Comparison of ENCODE assay signal across 13 mouse cellular contexts in genomic region chr5:30717991-30718703, GRCm38 (mm10). TPM values are rescaled to one million over a fixed set of nuclear protein-coding genes. Genes with fewer than 3 reads are reported as not detected.
DNase-seq lines count a peak whose midpoint lies in the region; ATAC-seq and TF ChIP-seq lines count a peak whose summit lies in the region.
"Had no signal": no experiment of that assay in that cellular context is flagged by ENCODE, and none has a peak within 500 bp of the region (broad histone marks: within the 10 kb centered on the region; RNA-seq: fewer than 3 reads in every experiment).

No protein-coding gene starts in this region.

- no peaks in the 10 kb centered on the region for H3K36me3 ChIP-seq in lung, embryonic 14.5 days (ENCODE audit: insufficient read depth)
- H3K36me3 ChIP-seq in forebrain, embryonic 10.5 days (replicated peaks): peaks cover 62% of the 10 kb centered on the region
- H3K36me3 ChIP-seq in hindbrain, embryonic 16.5 days (ENCODE audit: control insufficient read depth, insufficient read depth, low read length): peaks cover 6% of the 10 kb centered on the region; the same call in 1 of the 2 replicates
- peaks cover 17% of the 10 kb centered on the region; the same call in 1 of the 2 replicates for H3K36me3 ChIP-seq in neural tube, embryonic 12.5 days
- H3K36me3 ChIP-seq: limb, embryonic 15.5 days; stomach, embryonic 15.5 days had no signal

- H3K4me1 ChIP-seq in lung, embryonic 14.5 days (ENCODE audit: insufficient read depth): peaks cover 5% of the 10 kb centered on the region
- H3K4me1 ChIP-seq in forebrain, embryonic 10.5 days: peaks cover 40% of the 10 kb centered on the region
- H3K4me1 ChIP-seq in hindbrain, embryonic 16.5 days (ENCODE audit: control insufficient read depth, insufficient read depth, low read depth, low read length): peaks cover 4% of the 10 kb centered on the region
- H3K4me1 ChIP-seq in neural tube, embryonic 12.5 days: peaks cover 26% of the 10 kb centered on the region

- no peak overlapping the region for H3K4me2 ChIP-seq in lung, embryonic 14.5 days
- H3K4me2 ChIP-seq in hindbrain, embryonic 16.5 days (ENCODE audit: low read length): 0 out of 2 replicates have a peak overlapping the region, but pooled peaks have one; percentile 8
- H3K4me2 ChIP-seq in neural tube, embryonic 12.5 days (replicated peaks): peak overlapping the region; percentile 36
- H3K4me2 ChIP-seq: limb, embryonic 15.5 days; stomach, embryonic 15.5 days had no signal

- 59% methylated on average over 10 of the region's 10 CpGs for WGBS in lung, embryonic 14.5 days
- WGBS in forebrain, embryonic 10.5 days: 52% methylated on average over 10 of the region's 10 CpGs
- 28% methylated on average over 10 of the region's 10 CpGs for WGBS in hindbrain, embryonic 16.5 days
- 38% methylated on average over 10 of the region's 10 CpGs for WGBS in neural tube, embryonic 12.5 days

- TF ChIP-seq CTCF in lung, embryonic 14.5 days (IDR thresholded peaks at IDR 0.05; ENCODE audit: low read depth): no peak

- H3K27ac ChIP-seq in lung, embryonic 14.5 days (ENCODE audit: low read depth): no peak overlapping the region
- H3K27ac ChIP-seq in forebrain, embryonic 10.5 days: peak overlapping the region; percentile 82
- 0 out of 2 replicates have a peak overlapping the region, but pooled peaks have one; percentile 10 for H3K27ac ChIP-seq in hindbrain, embryonic 16.5 days (ENCODE audit: low read depth, low read length)
- H3K27ac ChIP-seq in neural tube, embryonic 12.5 days: peak overlapping the region; percentile 48; the same call in 1 of the 2 replicates
- H3K27ac ChIP-seq: layer of hippocampus, adult 2 months; limb, embryonic 15.5 days; stomach, embryonic 15.5 days had no signal

- H3K9ac ChIP-seq in lung, embryonic 14.5 days: no peak overlapping the region
- no peak overlapping the region for H3K9ac ChIP-seq in hindbrain, embryonic 16.5 days (ENCODE audit: low read depth, low read length)
- H3K9ac ChIP-seq in neural tube, embryonic 12.5 days: no peak overlapping the region
- H3K9ac ChIP-seq: limb, embryonic 15.5 days; stomach, embryonic 15.5 days had no signal

- DNase-seq in lung, embryonic 14.5 days: peak; percentile 75
- DNase-seq in lung, postnatal 25 days (ENCODE audit: low spot score): no peak
- DNase-seq in forebrain, embryonic 10.5 days (ENCODE audit: extremely low spot score, low spot score): peak; percentile 45
- no peak for DNase-seq in urinary bladder, adult 2 months (ENCODE audit: low spot score)
- DNase-seq in urinary bladder, adult 18-20 months (ENCODE audit: low spot score in 2 of 2): no peak
- no peak for DNase-seq in layer of hippocampus, postnatal 14 days (ENCODE audit: low spot score in 2 of 2)
- DNase-seq: adrenal gland, postnatal 25 days; right cerebral cortex, postnatal 25 days had no signal

- peak; percentile 42 for ATAC-seq in lung, embryonic 14.5 days (ENCODE audit: insufficient read depth)
- peak; percentile 6; the same call in 1 of the 2 replicates for ATAC-seq in hindbrain, embryonic 16.5 days
- no peak for ATAC-seq in neural tube, embryonic 12.5 days (ENCODE audit: low FRiP score, low read depth)

- H3K27me3 ChIP-seq in lung, embryonic 14.5 days (ENCODE audit: insufficient read depth, low read length): peaks cover 22% of the 10 kb centered on the region
- peaks cover 21% of the 10 kb centered on the region for H3K27me3 ChIP-seq in forebrain, embryonic 10.5 days (ENCODE audit: poor library complexity, severe bottlenecking)
- no peaks in the 10 kb centered on the region for H3K27me3 ChIP-seq in hindbrain, embryonic 16.5 days (replicated peaks; ENCODE audit: control insufficient read depth, insufficient read depth, low read length)
- no peaks in the 10 kb centered on the region for H3K27me3 ChIP-seq in neural tube, embryonic 12.5 days (replicated peaks)

- H3K9me3 ChIP-seq in lung, embryonic 14.5 days (ENCODE audit: low read depth, low read length): no peaks in the 10 kb centered on the region
- H3K9me3 ChIP-seq in forebrain, embryonic 10.5 days: no peaks in the 10 kb centered on the region
- H3K9me3 ChIP-seq in hindbrain, embryonic 16.5 days (ENCODE audit: control insufficient read depth, low read length): no peaks in the 10 kb centered on the region
- H3K9me3 ChIP-seq in neural tube, embryonic 12.5 days: no peaks in the 10 kb centered on the region
- H3K9me3 ChIP-seq: limb, embryonic 15.5 days; stomach, embryonic 15.5 days had no signal

- no peak overlapping the region for H3K4me3 ChIP-seq in lung, embryonic 14.5 days (ENCODE audit: low read depth, low read length)
- peak overlapping the region; percentile 22; the same call in 1 of the 2 replicates for H3K4me3 ChIP-seq in forebrain, embryonic 10.5 days
- no peak overlapping the region for H3K4me3 ChIP-seq in hindbrain, embryonic 16.5 days (ENCODE audit: low read length)
- no peak overlapping the region for H3K4me3 ChIP-seq in neural tube, embryonic 12.5 days
- H3K4me3 ChIP-seq: layer of hippocampus, adult 2 months; limb, embryonic 15.5 days; stomach, embryonic 15.5 days had no signal

RNA-seq across cellular contexts. Expression of gene Dpysl5, which starts 6.8 kb away (rescaled TPM):
- 6.6 and 7.3 TPM in 2 replicates for polyA plus RNA-seq in lung, embryonic 14.5 days (2014; fragmentation: Nextera tagmentation; extraction: Ambion mirVana)
- 61.5 and 64.0 TPM in 2 replicates for polyA plus RNA-seq in forebrain, embryonic 10.5 days (2016; fragmentation: Nextera tagmentation; extraction: Ambion mirVana)
- 200 and 274 TPM in 2 replicates for polyA plus RNA-seq in hindbrain, embryonic 16.5 days (2015; fragmentation: Nextera tagmentation; extraction: Ambion mirVana)
- 138 and 150 TPM in 2 replicates for polyA plus RNA-seq in neural tube, embryonic 12.5 days (2016; fragmentation: Nextera tagmentation; extraction: Ambion mirVana)
- 0.28 and 0.35 TPM in 2 replicates for polyA plus RNA-seq in urinary bladder, adult 2 months (2012; rRNA removed)
- total RNA-seq in layer of hippocampus, postnatal 14 days (2021): 100 to 1,000 TPM; 114 to 115 TPM

RNA-seq across cellular contexts. Expression of gene Cenpa, which starts 51.6 kb away (rescaled TPM):
- polyA plus RNA-seq in lung, embryonic 14.5 days (2014; fragmentation: Nextera tagmentation; extraction: Ambion mirVana): 416 and 454 TPM in 2 replicates
- 439 and 473 TPM in 2 replicates for polyA plus RNA-seq in forebrain, embryonic 10.5 days (2016; fragmentation: Nextera tagmentation; extraction: Ambion mirVana)
- 42.7 and 54.7 TPM in 2 replicates for polyA plus RNA-seq in hindbrain, embryonic 16.5 days (2015; fragmentation: Nextera tagmentation; extraction: Ambion mirVana)
- 210 and 233 TPM in 2 replicates for polyA plus RNA-seq in neural tube, embryonic 12.5 days (2016; fragmentation: Nextera tagmentation; extraction: Ambion mirVana)
- polyA plus RNA-seq in urinary bladder, adult 2 months (2012; rRNA removed): 7.9 and 9.9 TPM in 2 replicates
- total RNA-seq in layer of hippocampus, postnatal 14 days (2021): 1 to 10 TPM; 4.8 to 5.5 TPM

Comparison
In these comparisons a context has a peak if more than half of its experiments do, and no peak if none do; other contexts are left out.
1. DNase-seq: peak in lung, embryonic 14.5 days (single experiment) and forebrain, embryonic 10.5 days (single experiment); none in lung, postnatal 25 days (single experiment), urinary bladder, adult 2 months (single experiment), urinary bladder, adult 18-20 months (0 of 2) and layer of hippocampus, postnatal 14 days (0 of 2).